Comparison of ENCODE assay signal across 8 mouse cellular contexts in genomic region chr9:69517387-69518035, GRCm38 (mm10).
DNase-seq lines count a peak whose midpoint lies in the region; ATAC-seq lines count a peak whose summit lies in the region.

No protein-coding gene starts in this region.

- H3K4me2 ChIP-seq in hindbrain, embryonic 13.5 days = peak overlapping the region; percentile 22; the same call in 1 of the 2 replicates
- H3K4me2 ChIP-seq in hindbrain, embryonic 16.5 days (ENCODE audit: low read length) = peak overlapping the region; percentile 30
- H3K4me2 ChIP-seq in midbrain, embryonic 14.5 days (ENCODE audit: low read length) = peak overlapping the region; percentile 0; the same call in 1 of the 2 replicates

- WGBS in hindbrain, embryonic 13.5 days = 40% methylated on average over 20 of the region's 20 CpGs
- WGBS in hindbrain, embryonic 10.5 days = 89% methylated on average over 20 of the region's 20 CpGs
- WGBS in hindbrain, embryonic 16.5 days = 38% methylated on average over 20 of the region's 20 CpGs
- 47% methylated on average over 20 of the region's 20 CpGs for WGBS in midbrain, embryonic 14.5 days

- no peak for DNase-seq in hindbrain, embryonic 10.5 days (ENCODE audit: low spot score)
- DNase-seq in left cerebral cortex, adult 18-20 months (ENCODE audit: low spot score in 2 of 2) = peak; percentile 75 to 79
- peak; percentile 86 for DNase-seq in midbrain, embryonic 14.5 days
- no peak for DNase-seq in ovary, postnatal 10 days (ENCODE audit: low spot score)
- DNase-seq in embryo, embryonic 10.5 days (ENCODE audit: low spot score) = no peak
- no peak for DNase-seq in c-Kit-positive CD71-positive TER-119-positive erythroid progenitor cells, embryonic 14.5 days (ENCODE audit: low spot score)

- peaks cover 17% of the 10 kb centered on the region for H3K4me1 ChIP-seq in hindbrain, embryonic 13.5 days (replicated peaks)
- H3K4me1 ChIP-seq in hindbrain, embryonic 10.5 days (replicated peaks) = peaks cover 5% of the 10 kb centered on the region; the same call in 1 of the 2 replicates
- peaks cover 8% of the 10 kb centered on the region for H3K4me1 ChIP-seq in hindbrain, embryonic 16.5 days (ENCODE audit: control insufficient read depth, insufficient read depth, low read depth, low read length)
- H3K4me1 ChIP-seq in midbrain, embryonic 14.5 days (ENCODE audit: control insufficient read depth, insufficient read depth, low read length) = peaks cover 6% of the 10 kb centered on the region; the same call in 1 of the 2 replicates

- no peaks in the 10 kb centered on the region for H3K36me3 ChIP-seq in hindbrain, embryonic 13.5 days
- H3K36me3 ChIP-seq in hindbrain, embryonic 10.5 days = no peaks in the 10 kb centered on the region
- no peaks in the 10 kb centered on the region for H3K36me3 ChIP-seq in hindbrain, embryonic 16.5 days (ENCODE audit: control insufficient read depth, insufficient read depth, low read length)
- H3K36me3 ChIP-seq in midbrain, embryonic 14.5 days (ENCODE audit: control insufficient read depth, insufficient read depth, low read length) = no peaks in the 10 kb centered on the region

- no peaks in the 10 kb centered on the region for H3K27me3 ChIP-seq in hindbrain, embryonic 13.5 days
- no peaks in the 10 kb centered on the region for H3K27me3 ChIP-seq in hindbrain, embryonic 10.5 days (ENCODE audit: insufficient read depth, poor library complexity, severe bottlenecking)
- H3K27me3 ChIP-seq in hindbrain, embryonic 16.5 days (replicated peaks; ENCODE audit: control insufficient read depth, insufficient read depth, low read length) = peaks cover 3% of the 10 kb centered on the region; the same call in 1 of the 2 replicates
- H3K27me3 ChIP-seq in midbrain, embryonic 14.5 days (ENCODE audit: control insufficient read depth, insufficient read depth, low read length) = no peaks in the 10 kb centered on the region

- H3K9ac ChIP-seq in hindbrain, embryonic 13.5 days = no peak overlapping the region
- H3K9ac ChIP-seq in hindbrain, embryonic 16.5 days (ENCODE audit: low read depth, low read length) = no peak overlapping the region
- H3K9ac ChIP-seq in midbrain, embryonic 14.5 days (replicated peaks; ENCODE audit: low read length) = no peak overlapping the region

- H3K9me3 ChIP-seq in hindbrain, embryonic 13.5 days = no peaks in the 10 kb centered on the region
- no peaks in the 10 kb centered on the region for H3K9me3 ChIP-seq in hindbrain, embryonic 10.5 days
- H3K9me3 ChIP-seq in hindbrain, embryonic 16.5 days (ENCODE audit: control insufficient read depth, low read length) = no peaks in the 10 kb centered on the region
- no peaks in the 10 kb centered on the region for H3K9me3 ChIP-seq in midbrain, embryonic 14.5 days (ENCODE audit: control insufficient read depth, low read length)

- peak; percentile 85 for ATAC-seq in hindbrain, embryonic 13.5 days (ENCODE audit: low FRiP score)
- ATAC-seq in hindbrain, embryonic 16.5 days = peak; percentile 83
- peak; percentile 79 for ATAC-seq in midbrain, embryonic 14.5 days (ENCODE audit: low FRiP score, low TSS enrichment)

- H3K27ac ChIP-seq in hindbrain, embryonic 13.5 days = peak overlapping the region; percentile 74
- H3K27ac ChIP-seq in hindbrain, embryonic 10.5 days = no peak overlapping the region
- H3K27ac ChIP-seq in hindbrain, embryonic 16.5 days (ENCODE audit: low read depth, low read length) = 0 out of 2 replicates have a peak overlapping the region, but pooled peaks have one; percentile 1
- H3K27ac ChIP-seq in midbrain, embryonic 14.5 days (replicated peaks; ENCODE audit: low read depth, low read length) = peak overlapping the region; percentile 39; the same call in 1 of the 2 replicates

- H3K4me3 ChIP-seq in hindbrain, embryonic 13.5 days = no peak overlapping the region
- no peak overlapping the region for H3K4me3 ChIP-seq in hindbrain, embryonic 10.5 days
- no peak overlapping the region for H3K4me3 ChIP-seq in hindbrain, embryonic 16.5 days (ENCODE audit: low read length)
- no peak overlapping the region for H3K4me3 ChIP-seq in midbrain, embryonic 14.5 days (replicated peaks; ENCODE audit: low read depth, low read length)

Comparison
In these comparisons a context has a peak if more than half of its experiments do, and no peak if none do; other contexts are left out.
1. DNase-seq: peak in left cerebral cortex, adult 18-20 months (2 of 2) and midbrain, embryonic 14.5 days (single experiment); none in hindbrain, embryonic 10.5 days (single experiment), ovary, postnatal 10 days (single experiment), embryo, embryonic 10.5 days (single experiment) and c-Kit-positive CD71-positive TER-119-positive erythroid progenitor cells, embryonic 14.5 days (single experiment).
2. Peak in every context shown above with its lines, with median percentiles within 50 percentile points of each other: ATAC-seq and H3K4me2 ChIP-seq.